Mouse (Mus musculus) limb, embryonic 12.5 days (tissue): Measurements from ENCODE around the gene Pofut2. TPM values are rescaled to one million over a fixed set of nuclear protein-coding genes. Genes with fewer than 3 reads are reported as not detected.

Experiments used
- ATAC-seq: fragments of 200-750 bp; cut with Nextera tagmentation; 2 replicates; pipeline ENCODE4 v1.8.0; 2017; ENCODE audit warnings: low read depth, moderate TSS enrichment; ENCODE audit not compliant: insufficient number of reproducible peaks, insufficient read depth, low FRiP score, low TSS enrichment
- H3K27ac ChIP-seq: fragments of 300-500 bp; sonication (generic); 2 replicates; pipeline ENCODE4 v1.5.1; 2016; ENCODE audit warnings: mild to moderate bottlenecking, moderate library complexity
- H3K27me3 ChIP-seq: fragments of 300-500 bp; sonication (generic); 2 replicates; pipeline ENCODE4 v1.6.1; 2016; ENCODE audit warnings: mild to moderate bottlenecking, moderate library complexity
- H3K36me3 ChIP-seq: fragments of 300-500 bp; sonication (generic); 2 replicates; pipeline ENCODE4 v1.6.1; 2016; ENCODE audit warnings: mild to moderate bottlenecking, moderate library complexity
- H3K4me1 ChIP-seq: fragments of 300-500 bp; sonication (generic); replicated peaks from 2 replicates; pipeline ENCODE4 v1.6.1; 2016
- H3K4me2 ChIP-seq: fragments of 300-500 bp; sonication (generic); 2 replicates; pipeline ENCODE4 v1.6.1; 2016; ENCODE audit warnings: mild to moderate bottlenecking, moderate library complexity
- H3K4me3 ChIP-seq: fragments of 300-500 bp; sonication (generic); replicated peaks from 2 replicates; pipeline ENCODE4 v1.5.1; 2016; ENCODE audit warnings: mild to moderate bottlenecking
- H3K9ac ChIP-seq: fragments of 300-500 bp; sonication (generic); replicated peaks from 2 replicates; pipeline ENCODE4 v1.6.1; 2016; ENCODE audit warnings: mild to moderate bottlenecking, moderate library complexity
- H3K9me3 ChIP-seq: fragments of 300-500 bp; sonication (generic); 2 replicates; pipeline ENCODE4 v1.6.1; 2016; ENCODE audit warnings: mild to moderate bottlenecking, moderate library complexity
- WGBS: fragments of 180-500 bp; shearing (Covaris S2); methylation state at CpG from one replicate; pipeline ENCODE4 v1.1.7; 2016; 5-methylcytosine and 5-hydroxymethylcytosine counted together
- polyA plus RNA-seq: library from polyadenylated mRNA; unstranded; fragments of >200 nt; fragmentation: Nextera tagmentation; extraction: Ambion mirVana; gene quantifications from 2 replicates; pipeline ENCODE4 v1.2.1, GENCODE M21; 2016

Pofut2 gene
- polyA plus RNA-seq, 1 experiment from 2014 or later, result 95.6 TPM

GRCm38 (mm10) chr10:77251784-77252539, 7.1 kb upstream of the Pofut2 start:
- Histone ChIP-seq H3K4me3 (no peak overlapping the region), H3K9ac (no peak overlapping the region), H3K4me2 (no peak overlapping the region), H3K4me1 (peaks cover 37% of the 10 kb centered on the region), H3K27me3 (no peaks in the 10 kb centered on the region), H3K9me3 (no peaks in the 10 kb centered on the region), H3K36me3 (no peaks in the 10 kb centered on the region), H3K27ac (0 out of 2 replicates have a peak overlapping the region, but pooled peaks have one; percentile 29)
- 81% methylated on average over 18 of the region's 18 CpGs for WGBS
- ATAC-seq, result no peak

DNA sequence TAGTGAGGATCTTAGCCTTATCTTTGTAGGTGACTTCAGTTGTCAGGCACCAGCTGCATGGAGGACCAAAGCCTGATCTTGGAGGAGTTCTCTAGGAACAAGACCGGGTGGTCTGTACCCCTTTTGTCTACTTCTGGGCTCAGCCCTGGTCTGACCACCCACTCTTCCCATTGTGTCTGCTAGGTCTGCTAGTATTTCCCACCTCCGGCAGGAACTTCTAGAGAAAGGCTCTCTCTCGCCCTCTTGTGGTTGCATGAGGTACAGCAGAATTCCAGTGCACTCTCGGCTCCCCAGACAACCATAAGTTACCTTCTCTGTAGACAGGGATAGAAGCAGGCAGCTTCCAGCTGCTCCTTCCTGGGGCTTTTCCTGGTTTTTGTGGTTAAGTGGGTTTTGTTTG, 6.2 kb upstream of the Pofut2 start:
- no peak overlapping the region for H3K9ac ChIP-seq
- no peaks in the 10 kb centered on the region for H3K36me3 ChIP-seq
- no peak overlapping the region for H3K4me3 ChIP-seq
- 0 out of 2 replicates have a peak, but pooled peaks have one; percentile 48 for ATAC-seq
- H3K27me3 ChIP-seq, result no peaks in the 10 kb centered on the region
- H3K4me1 ChIP-seq, result peaks cover 30% of the 10 kb centered on the region
- no peak overlapping the region for H3K27ac ChIP-seq
- WGBS, result 0% methylated on average over 4 of the region's 4 CpGs
- H3K4me2 ChIP-seq, result no peak overlapping the region
- no peaks in the 10 kb centered on the region for H3K9me3 ChIP-seq

- H3K4me1 ChIP-seq, result peaks cover 36% of the 10 kb centered on the region
Measured at GRCm38 (mm10) chr10:77255231-77255630, 3.8 kb upstream of the Pofut2 start.

DNA sequence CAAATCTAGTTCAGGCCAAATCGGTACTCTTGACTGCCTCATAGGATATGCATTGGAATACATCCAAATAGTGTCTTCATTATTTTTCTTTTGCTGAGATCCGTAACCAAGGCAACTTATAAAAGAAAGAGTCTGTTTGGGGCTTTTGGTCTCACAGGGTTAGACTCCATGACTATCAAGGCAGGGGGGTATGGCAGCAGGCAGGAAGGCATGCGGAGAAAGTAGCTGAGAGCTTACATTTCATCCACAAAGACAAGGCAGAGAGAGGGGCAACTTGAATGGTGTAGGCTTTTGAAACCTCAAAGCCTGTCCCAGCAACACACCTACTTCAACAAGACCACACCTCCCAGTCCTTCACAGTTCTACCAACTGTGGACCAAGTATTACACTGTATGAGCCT, 3.3 kb upstream of the Pofut2 start:
- no peaks in the 10 kb centered on the region for H3K27me3 ChIP-seq
- H3K9ac ChIP-seq, result no peak overlapping the region
- no peaks in the 10 kb centered on the region for H3K9me3 ChIP-seq
- H3K4me1 ChIP-seq, result peaks cover 40% of the 10 kb centered on the region
- WGBS, result 91% methylated on average over 3 of the region's 3 CpGs
- no peak overlapping the region for H3K4me3 ChIP-seq
- H3K27ac ChIP-seq, result no peak overlapping the region
- H3K36me3 ChIP-seq, result peaks cover 3% of the 10 kb centered on the region
- ATAC-seq, result no peak
- no peak overlapping the region for H3K4me2 ChIP-seq

More at GRCm38 (mm10) chr10:77255231-77255630, 3.8 kb upstream of the Pofut2 start:
- H3K27ac ChIP-seq, result peak overlapping the region; percentile 50; the same call in 1 of the 2 replicates
- no peaks in the 10 kb centered on the region for H3K36me3 ChIP-seq
- no peak for ATAC-seq
- no peak overlapping the region for H3K4me2 ChIP-seq
- H3K27me3 ChIP-seq, result no peaks in the 10 kb centered on the region
- no peak overlapping the region for H3K4me3 ChIP-seq
- no peak overlapping the region for H3K9ac ChIP-seq
- WGBS, result 89% methylated on average over 3 of the region's 3 CpGs
- no peaks in the 10 kb centered on the region for H3K9me3 ChIP-seq

GRCm38 (mm10) chr10:77258041-77258590, 902 bp upstream of the Pofut2 start:
- peaks cover 22% of the 10 kb centered on the region for H3K4me1 ChIP-seq
- no peak for ATAC-seq
- peak overlapping the region; percentile 87; the same call in 1 of the 2 replicates for H3K27ac ChIP-seq
- no peaks in the 10 kb centered on the region for H3K9me3 ChIP-seq
- peak overlapping the region; percentile 69 for H3K9ac ChIP-seq
- no peaks in the 10 kb centered on the region for H3K27me3 ChIP-seq
- peak overlapping the region; percentile 95 for H3K4me3 ChIP-seq
- 58% methylated on average over 4 of the region's 4 CpGs for WGBS
- H3K4me2 ChIP-seq, result peak overlapping the region; percentile 74
- H3K36me3 ChIP-seq, result peaks cover 27% of the 10 kb centered on the region

- 87% methylated on average over 17 of the region's 17 CpGs for WGBS
- Histone ChIP-seq H3K4me3 (peak overlapping the region; percentile 95), H3K9me3 (no peaks in the 10 kb centered on the region), H3K36me3 (peaks cover 49% of the 10 kb centered on the region), H3K27me3 (no peaks in the 10 kb centered on the region), H3K4me1 (peaks cover 15% of the 10 kb centered on the region), H3K4me2 (peak overlapping the region; percentile 74), H3K27ac (no peak overlapping the region), H3K9ac (peak overlapping the region; percentile 84; the same call in 1 of the 2 replicates)
- ATAC-seq, result no peak
Measured at GRCm38 (mm10) chr10:77260166-77260875, 1.3 kb downstream of the Pofut2 start.

DNA sequence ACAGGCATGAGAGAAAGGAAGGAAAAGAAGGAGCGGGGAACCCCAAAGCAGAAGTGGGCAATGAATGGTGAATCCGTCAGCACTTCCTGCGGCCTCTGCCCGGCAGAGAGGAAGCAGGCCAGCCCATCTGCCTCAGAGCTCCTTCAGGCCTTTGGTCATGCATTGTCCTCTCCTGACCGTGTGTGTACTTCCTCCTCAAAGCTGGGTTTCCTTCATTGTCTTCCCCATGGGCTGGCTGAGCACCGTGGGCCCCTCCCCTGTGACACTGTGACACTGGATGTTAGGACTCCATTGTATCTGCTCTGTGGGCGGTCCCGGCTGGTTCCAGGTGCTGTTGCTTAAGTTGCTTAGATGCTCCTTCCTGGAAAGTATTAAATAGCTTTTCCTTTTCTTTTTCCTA, 7.3 kb downstream of the Pofut2 start:
- Histone ChIP-seq H3K4me2 (no peak overlapping the region), H3K4me3 (no peak overlapping the region), H3K4me1 (no peaks in the 10 kb centered on the region), H3K9ac (no peak overlapping the region), H3K36me3 (peaks cover 98% of the 10 kb centered on the region), H3K27me3 (no peaks in the 10 kb centered on the region), H3K9me3 (no peaks in the 10 kb centered on the region), H3K27ac (no peak overlapping the region)
- ATAC-seq, result no peak
- WGBS, result 85% methylated on average over 8 of the region's 8 CpGs

DNA sequence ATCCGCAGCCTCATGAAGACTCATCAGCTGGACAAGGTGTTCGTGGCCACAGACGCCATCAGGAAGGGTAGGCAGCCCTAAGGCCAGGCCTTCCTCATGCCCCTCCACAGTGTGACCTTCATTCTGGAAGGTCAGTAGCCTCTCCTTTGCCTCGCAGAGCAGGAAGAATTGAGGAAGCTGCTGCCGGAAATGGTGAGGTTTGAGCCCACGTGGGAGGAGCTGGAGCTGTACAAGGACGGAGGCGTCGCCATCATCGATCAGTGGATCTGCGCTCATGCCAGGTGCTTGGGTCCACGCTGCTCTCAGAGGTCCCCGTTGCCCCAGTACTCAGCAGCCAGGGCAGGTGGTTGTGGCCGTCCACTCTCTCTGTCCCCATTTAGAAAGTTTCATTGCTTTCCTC, 8.0 kb downstream of the Pofut2 start:
- H3K27me3 ChIP-seq, result no peaks in the 10 kb centered on the region
- ATAC-seq, result no peak
- 93% methylated on average over 14 of the region's 14 CpGs for WGBS

DNA sequence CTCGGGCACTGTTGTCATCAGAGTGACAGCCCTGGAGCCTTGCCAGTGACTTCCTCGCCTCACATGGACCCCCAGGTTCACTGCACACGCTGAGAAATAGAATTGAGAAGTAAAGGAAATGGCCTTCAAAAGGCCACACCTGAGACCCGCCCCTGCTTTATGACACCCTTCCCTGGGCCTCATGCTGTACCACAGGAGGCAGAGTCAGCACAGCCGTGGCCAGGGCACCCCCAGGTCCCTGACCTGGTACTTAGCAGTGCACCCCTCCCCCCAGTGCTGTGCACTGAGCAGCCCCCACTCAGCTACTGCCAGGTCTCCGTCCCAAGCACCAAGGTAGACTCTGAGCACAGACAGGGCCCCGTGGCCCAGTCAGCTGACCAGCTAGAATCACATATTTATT, 10.1 kb downstream of the Pofut2 start:
- Histone ChIP-seq H3K27me3 (no peaks in the 10 kb centered on the region; the same call in 1 of the 2 replicates), H3K27ac (no peak overlapping the region), H3K4me2 (no peak overlapping the region), H3K4me3 (no peak overlapping the region), H3K4me1 (no peaks in the 10 kb centered on the region), H3K9me3 (no peaks in the 10 kb centered on the region), H3K36me3 (peaks cover 70% of the 10 kb centered on the region), H3K9ac (no peak overlapping the region)
- no peak for ATAC-seq
- WGBS, result 83% methylated on average over 7 of the region's 7 CpGs

More for the DNA sequence above, 8.0 kb downstream of the Pofut2 start:
- Histone ChIP-seq H3K36me3 (peaks cover 91% of the 10 kb centered on the region), H3K27ac (no peak overlapping the region), H3K4me1 (no peaks in the 10 kb centered on the region), H3K9me3 (no peaks in the 10 kb centered on the region), H3K4me2 (no peak overlapping the region), H3K4me3 (no peak overlapping the region), H3K9ac (no peak overlapping the region)

DNA sequence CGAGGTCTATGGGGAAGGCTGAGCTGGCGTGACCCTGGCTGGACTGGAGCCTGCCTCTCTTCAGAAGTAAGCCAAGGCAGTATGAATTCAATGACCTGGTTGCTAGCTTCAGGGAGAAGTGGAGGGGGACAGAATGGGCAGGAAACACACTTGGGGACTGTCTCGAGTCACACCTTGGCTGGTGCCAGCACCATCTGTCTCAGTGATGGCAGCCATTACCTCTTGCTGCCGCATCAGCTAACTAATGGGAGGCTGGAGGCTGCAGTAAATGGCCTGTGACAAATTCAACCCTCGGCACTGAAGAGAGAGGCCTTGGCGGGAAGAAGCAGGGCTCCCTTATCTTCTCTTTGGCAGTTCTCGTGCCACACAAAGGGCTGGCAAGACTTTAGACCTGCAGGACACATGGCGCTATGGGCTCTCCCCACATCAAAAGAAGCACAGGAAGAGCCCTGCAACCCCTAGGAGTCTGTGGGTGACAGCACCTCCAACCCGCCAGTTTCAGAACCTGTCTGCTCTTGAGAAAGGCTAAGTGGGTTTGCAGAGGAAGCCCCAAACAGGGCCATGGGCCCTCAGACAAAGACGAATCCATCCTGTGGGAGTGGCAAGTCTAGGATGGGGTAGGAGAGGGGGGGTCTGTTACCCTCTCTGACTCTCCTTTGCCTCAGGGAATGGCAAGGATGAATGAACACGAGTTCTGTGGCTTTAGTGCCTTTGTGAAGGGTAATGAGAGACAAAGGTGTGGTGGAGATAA, 14.1 kb downstream of the Pofut2 start:
- no peak overlapping the region for H3K4me3 ChIP-seq
- no peaks in the 10 kb centered on the region for H3K4me1 ChIP-seq
- H3K9me3 ChIP-seq, result no peaks in the 10 kb centered on the region
- peaks cover 30% of the 10 kb centered on the region for H3K36me3 ChIP-seq
- no peak overlapping the region for H3K4me2 ChIP-seq
- H3K27me3 ChIP-seq, result no peaks in the 10 kb centered on the region; the same call in 1 of the 2 replicates
- no peak for ATAC-seq
- no peak overlapping the region for H3K9ac ChIP-seq
- no peak overlapping the region for H3K27ac ChIP-seq
- WGBS, result 56% methylated on average over 11 of the region's 11 CpGs

GRCm38 (mm10) chr10:77273798-77274197, 14.8 kb downstream of the Pofut2 start:
- H3K9me3 ChIP-seq, result no peaks in the 10 kb centered on the region
- H3K4me2 ChIP-seq, result no peak overlapping the region
- no peak overlapping the region for H3K4me3 ChIP-seq
- H3K27me3 ChIP-seq, result no peaks in the 10 kb centered on the region; the same call in 1 of the 2 replicates
- peaks cover 23% of the 10 kb centered on the region for H3K36me3 ChIP-seq
- H3K9ac ChIP-seq, result no peak overlapping the region
- H3K27ac ChIP-seq, result no peak overlapping the region
- no peaks in the 10 kb centered on the region for H3K4me1 ChIP-seq
- ATAC-seq, result no peak
